Mouse (Mus musculus): ENCODE measurements around the gene Dnmt1. TPM values are rescaled to one million over a fixed set of nuclear protein-coding genes. Genes with fewer than 3 reads are reported as not detected.

Gene Dnmt1
- total RNA-seq, 2 experiments from 2014 or later: 33.6 to 34.9 TPM

Small RNA genes within 50 kb of the gene (microRNA-seq; reads per million reads assigned to microRNA genes)
- gene Mir7081 (ENCODE audit: borderline number of aligned reads in 2 of 2): 0 to 2.8 reads per million in 2 experiments

Other genes with a start within 250 kb of the Dnmt1 start
- gene Olfm2, start 213.5 kb downstream of the Dnmt1 start, total RNA-seq (2021): under 1 TPM; 0.53 to 0.58 TPM
- 100 to 1,000 TPM; 123 to 412 TPM for gene Col5a3, start 144.8 kb downstream of the Dnmt1 start, total RNA-seq (2021)
- not detected for gene Rdh8, start 141.4 kb downstream of the Dnmt1 start, total RNA-seq (2021)
- gene A230050P20Rik, start 91.2 kb downstream of the Dnmt1 start, total RNA-seq (2021): 10 to 100 TPM; 14.7 to 17.5 TPM
- 1 to 10 TPM; 3.2 to 3.6 TPM for gene Angptl6, start 80.2 kb downstream of the Dnmt1 start, total RNA-seq (2021)
- gene Ppan, start 71.7 kb downstream of the Dnmt1 start, total RNA-seq (2021): 10 to 100 TPM; 39.8 to 41.1 TPM
- gene Eif3g, start 61.3 kb downstream of the Dnmt1 start, total RNA-seq (2021): 100 to 1,000 TPM; 156 to 162 TPM
- gene S1pr2, start 16.9 kb upstream of the Dnmt1 start, total RNA-seq (2021): 10 to 100 TPM; 18.3 to 22.0 TPM
- gene Mrpl4, start 42.9 kb upstream of the Dnmt1 start, total RNA-seq (2021): 100 to 1,000 TPM; 122 to 124 TPM
- gene Icam1, start 56.1 kb upstream of the Dnmt1 start, total RNA-seq (2021): 10 to 100 TPM in 1 of 2 experiments, 1 to 10 TPM in 1; 9.0 to 31.8 TPM
- 1 to 10 TPM; 1.2 to 4.8 TPM for gene Icam4, start 69.5 kb upstream of the Dnmt1 start, total RNA-seq (2021)
- gene Icam5, start 72.2 kb upstream of the Dnmt1 start, total RNA-seq (2021): under 1 TPM; 0.13 to 0.23 TPM
- not detected for gene Zglp1, start 107.2 kb upstream of the Dnmt1 start, total RNA-seq (2021)
- gene Gm49373, start 113.2 kb upstream of the Dnmt1 start, total RNA-seq (2021): under 1 TPM; 0.53 to 0.80 TPM
- gene Fdx1l, start 113.7 kb upstream of the Dnmt1 start, total RNA-seq (2021): 10 to 100 TPM; 38.3 to 39.2 TPM
- gene Gm38431, start 132.1 kb upstream of the Dnmt1 start, total RNA-seq (2021): 1 to 10 TPM; 1.8 to 1.9 TPM
- gene Raver1, start 132.1 kb upstream of the Dnmt1 start, total RNA-seq (2021): 10 to 100 TPM; 42.9 to 47.1 TPM
- gene Tyk2, start 171.4 kb upstream of the Dnmt1 start, total RNA-seq (2021): 10 to 100 TPM; 14.0 to 14.5 TPM
- 100 to 1,000 TPM; 175 to 181 TPM for gene Cdc37, start 190.1 kb upstream of the Dnmt1 start, total RNA-seq (2021)
- 10 to 100 TPM in 1 of 2 experiments, 1 to 10 TPM in 1; 6.2 to 13.3 TPM for gene Pde4a, start 205.8 kb upstream of the Dnmt1 start, total RNA-seq (2021)

Measured in adrenal gland, adult 18-20 months (tissue).